Mouse (Mus musculus) forebrain, embryonic 14.5 days (tissue): ENCODE measurements around the gene Myl6b. TPM values are rescaled to one million over a fixed set of nuclear protein-coding genes. Genes with fewer than 3 reads are reported as not detected.

Experiments used
- ATAC-seq: fragments of 200-750 bp; cut with Nextera tagmentation; 2 replicates; pipeline ENCODE4 v1.8.0; 2017; ENCODE audit warnings: mild to moderate bottlenecking, moderate library complexity
- DNase-seq: peaks from one replicate; pipeline ENCODE4 v3.0.0-alpha.2; 2015; ENCODE audit warnings: low spot score
- H3K27ac ChIP-seq: fragments of 300-500 bp; sonication (generic); 2 replicates; pipeline ENCODE4 v1.5.1; 2014; ENCODE audit warnings: low read depth, mild to moderate bottlenecking, control low read depth, low read length, moderate library complexity
- H3K27me3 ChIP-seq: fragments of 300-500 bp; sonication (generic); replicated peaks from 2 replicates; pipeline ENCODE4 v1.6.1; 2014; ENCODE audit warnings: low read length, control low read depth, mixed read lengths; ENCODE audit not compliant: control insufficient read depth, insufficient read depth
- H3K36me3 ChIP-seq: fragments of 300-500 bp; sonication (generic); 2 replicates; pipeline ENCODE4 v1.6.1; 2014; ENCODE audit warnings: low read length, control low read depth; ENCODE audit not compliant: control insufficient read depth, insufficient read depth
- H3K4me1 ChIP-seq: fragments of 300-500 bp; sonication (generic); 2 replicates; pipeline ENCODE4 v1.6.1; 2014; ENCODE audit warnings: antibody characterized with exemption, low read length, control low read depth; ENCODE audit not compliant: control insufficient read depth, insufficient read depth
- H3K4me2 ChIP-seq: fragments of 300-500 bp; sonication (generic); 2 replicates; pipeline ENCODE4 v1.6.1; 2014; ENCODE audit warnings: mild to moderate bottlenecking, control low read depth, low read length
- H3K4me3 ChIP-seq: fragments of 300-500 bp; sonication (generic); 2 replicates; pipeline ENCODE4 v1.5.1; 2014; ENCODE audit warnings: low read depth, low read length, control low read depth
- H3K9ac ChIP-seq: fragments of 300-500 bp; sonication (generic); 2 replicates; pipeline ENCODE4 v1.6.1; 2014; ENCODE audit warnings: mild to moderate bottlenecking, low read length, control low read depth, moderate library complexity
- H3K9me3 ChIP-seq: fragments of 300-500 bp; sonication (generic); replicated peaks from 2 replicates; pipeline ENCODE4 v1.6.1; 2016; ENCODE audit warnings: low read length, control low read depth, mixed read lengths; ENCODE audit not compliant: control insufficient read depth
- WGBS: fragments of 180-500 bp; shearing (Covaris S2); extraction: QIAGEN DNeasy Blood & Tissue Kit; methylation state at CpG from one replicate; pipeline ENCODE4 v1.1.7; 2014; 5-methylcytosine and 5-hydroxymethylcytosine counted together
- polyA plus RNA-seq: library from polyadenylated mRNA; unstranded; fragments of >200 nt; fragmentation: Nextera tagmentation; extraction: Ambion mirVana; gene quantifications from 2 replicates; pipeline ENCODE4 v1.2.1, GENCODE M21; 2014

Gene Myl6b
- polyA plus RNA-seq, 1 experiment from 2014 or later: 4.6 TPM

GRCm38 (mm10) chr10:128487861-128488712 is 10.4 kb downstream of the Myl6b start:
- Histone ChIP-seq H3K36me3 (peaks cover 86% of the 10 kb centered on the region), H3K9ac (no peak overlapping the region), H3K4me3 (no peak overlapping the region), H3K27ac (no peak overlapping the region), H3K4me2 (no peak overlapping the region), H3K27me3 (no peaks in the 10 kb centered on the region), H3K9me3 (no peaks in the 10 kb centered on the region), H3K4me1 (peaks cover 4% of the 10 kb centered on the region; the same call in 1 of the 2 replicates)
- 91% methylated on average over 22 of the region's 22 CpGs for WGBS
- ATAC-seq (no peak), DNase-seq (no peak)

DNA sequence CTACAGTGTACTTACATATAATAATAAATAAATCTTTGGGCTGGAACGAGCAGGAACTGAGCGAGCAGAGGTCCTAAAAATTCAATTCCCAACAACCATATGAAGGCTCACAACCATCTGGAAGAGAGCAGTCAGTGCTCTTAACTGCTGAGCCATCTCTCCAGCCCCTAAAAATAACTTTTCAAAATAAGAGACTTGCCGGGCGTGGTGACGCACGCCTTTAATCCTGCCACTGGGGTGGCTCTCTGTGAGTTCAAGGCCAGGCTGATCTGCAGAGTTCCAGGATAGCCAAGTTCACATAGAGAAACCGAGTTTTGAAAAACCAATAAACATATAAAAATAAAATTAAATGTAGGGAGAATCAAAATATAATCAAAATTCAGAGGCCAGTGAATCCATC is 12.1 kb downstream of the Myl6b start:
- no peak for DNase-seq
- ATAC-seq: no peak
- Histone ChIP-seq H3K4me3 (no peak overlapping the region), H3K27me3 (no peaks in the 10 kb centered on the region), H3K36me3 (peaks cover 96% of the 10 kb centered on the region), H3K4me2 (no peak overlapping the region), H3K27ac (no peak overlapping the region), H3K9ac (no peak overlapping the region), H3K4me1 (no peaks in the 10 kb centered on the region), H3K9me3 (no peaks in the 10 kb centered on the region)
- WGBS: 88% methylated on average over 7 of the region's 7 CpGs

- Histone ChIP-seq H3K27ac (no peak overlapping the region), H3K36me3 (peaks cover 96% of the 10 kb centered on the region), H3K27me3 (no peaks in the 10 kb centered on the region), H3K9ac (no peak overlapping the region), H3K9me3 (no peaks in the 10 kb centered on the region), H3K4me2 (no peak overlapping the region), H3K4me3 (no peak overlapping the region), H3K4me1 (no peaks in the 10 kb centered on the region)
- WGBS: 84% methylated on average over 12 of the region's 12 CpGs
- no peak for DNase-seq
- no peak for ATAC-seq
Measured at GRCm38 (mm10) chr10:128474366-128474765, 24.1 kb downstream of the Myl6b start.

DNA sequence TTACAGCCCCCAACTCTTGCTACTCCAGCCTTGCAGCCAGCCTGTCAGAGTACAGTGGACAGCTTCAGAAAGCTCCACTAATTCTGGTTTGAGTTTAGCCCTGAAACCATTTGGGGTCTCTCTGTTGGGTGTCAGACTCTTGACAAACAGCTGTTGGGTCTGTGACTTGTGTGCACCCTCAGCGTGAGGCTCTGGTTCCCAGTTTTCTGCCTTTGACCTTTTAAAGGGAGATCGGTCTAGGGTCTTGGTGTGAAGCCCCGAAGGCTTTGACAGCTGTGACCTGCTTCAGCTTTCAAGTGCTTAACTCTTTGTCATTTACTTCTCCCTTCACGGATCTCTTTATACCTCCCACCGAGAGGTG is 38.2 kb downstream of the Myl6b start:
- H3K4me3 ChIP-seq: peak overlapping the region; percentile 91
- 0% methylated on average over 5 of the region's 5 CpGs for WGBS
- H3K27ac ChIP-seq: peak overlapping the region; percentile 98; the same call in 1 of the 2 replicates
- H3K27me3 ChIP-seq: no peaks in the 10 kb centered on the region
- peaks cover 10% of the 10 kb centered on the region for H3K4me1 ChIP-seq
- ATAC-seq (no peak), DNase-seq (peak; percentile 20)
- no peaks in the 10 kb centered on the region for H3K9me3 ChIP-seq
- peaks cover 43% of the 10 kb centered on the region for H3K36me3 ChIP-seq
- peak overlapping the region; percentile 81 for H3K4me2 ChIP-seq
- peak overlapping the region; percentile 98 for H3K9ac ChIP-seq

DNA sequence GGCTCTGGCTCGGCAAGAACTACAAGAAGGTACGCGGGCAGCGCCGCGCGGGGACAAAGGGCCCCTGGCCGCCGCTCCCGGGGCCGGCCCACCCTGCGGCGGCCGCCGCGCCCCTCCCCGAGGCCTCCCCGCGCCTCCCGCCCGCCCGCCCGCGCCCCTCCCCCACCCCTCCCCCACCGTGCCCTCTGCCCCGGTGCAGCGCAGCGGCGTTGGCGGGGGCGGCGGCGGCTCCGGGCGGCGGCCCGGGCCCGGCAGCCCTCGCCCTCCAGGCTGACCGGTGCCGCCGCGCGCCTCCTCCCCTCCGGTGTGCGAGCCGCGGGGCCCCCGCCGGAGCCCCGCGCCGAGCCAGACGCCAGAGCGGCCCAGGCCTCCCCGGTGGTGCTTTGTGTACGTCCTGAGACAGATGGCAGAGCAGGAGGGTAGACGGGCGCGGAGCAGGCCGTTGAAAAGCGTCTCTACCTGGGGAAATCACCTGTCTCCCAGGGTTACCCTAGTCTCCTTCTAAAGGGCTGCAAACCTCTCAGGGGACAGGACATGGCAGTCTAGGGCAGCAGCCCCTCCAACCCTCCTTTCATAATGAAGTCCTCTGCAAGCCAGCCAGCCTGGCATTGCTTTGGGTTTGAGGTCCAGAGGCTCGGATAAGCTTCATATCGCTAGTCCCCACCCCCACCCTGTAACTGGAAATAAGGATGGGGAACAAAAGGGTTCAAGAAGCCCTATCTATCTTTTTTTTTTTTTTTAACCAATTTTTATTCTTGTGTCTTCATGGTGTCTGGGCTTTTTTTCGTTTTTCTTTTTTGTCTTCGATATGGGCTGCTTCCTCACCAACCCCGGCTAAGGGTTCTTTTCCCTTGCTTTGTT is 38.8 kb downstream of the Myl6b start:
- Histone ChIP-seq H3K4me2 (peak overlapping the region; percentile 81), H3K9me3 (no peaks in the 10 kb centered on the region), H3K4me3 (peak overlapping the region; percentile 91), H3K4me1 (peaks cover 10% of the 10 kb centered on the region), H3K9ac (peak overlapping the region; percentile 98), H3K36me3 (peaks cover 37% of the 10 kb centered on the region), H3K27me3 (no peaks in the 10 kb centered on the region), H3K27ac (peak overlapping the region; percentile 98)
- peak; percentile 68 for ATAC-seq
- peak; percentile 59 for DNase-seq
- WGBS: under 1% methylated on average over 28 of the region's 67 CpGs

DNA sequence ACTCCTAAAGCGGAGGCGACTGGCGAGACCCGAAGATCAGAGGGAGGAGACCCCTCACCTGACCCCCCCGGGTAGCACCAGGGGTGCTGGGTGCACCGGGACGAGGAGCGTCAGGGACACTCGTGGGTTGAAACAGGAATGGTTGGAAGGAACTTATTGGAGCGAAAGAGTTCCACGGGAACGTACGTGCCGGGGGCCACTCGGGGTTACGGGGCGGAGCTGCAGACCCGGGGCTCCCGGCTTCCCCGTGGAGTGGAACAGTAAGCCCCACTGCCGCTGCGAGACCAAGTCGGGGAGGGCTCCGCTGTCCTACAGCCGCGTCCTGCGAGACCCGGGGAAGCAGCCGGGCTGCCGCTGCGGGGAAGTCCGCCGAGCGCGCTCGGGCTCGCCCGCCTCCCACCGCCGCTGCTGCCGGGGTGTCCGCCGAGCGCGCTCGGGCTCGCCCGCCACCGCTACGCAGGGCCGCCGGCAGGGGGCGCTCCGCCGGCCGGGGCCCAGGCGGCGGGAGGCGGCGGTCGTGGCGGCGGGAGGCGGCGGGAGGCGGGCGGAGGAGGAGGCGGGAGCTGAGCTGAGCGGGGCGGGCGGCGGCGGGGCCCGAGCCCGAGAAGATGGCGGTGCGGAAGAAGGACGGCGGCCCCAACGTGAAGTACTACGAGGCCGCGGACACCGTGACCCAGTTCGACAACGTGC is 39.6 kb downstream of the Myl6b start, which contains the start of gene Smarcc2:
TSS of gene Smarcc2 (plus strand) at position 530 of the 690 bp plus-strand sequence.
- peak within 1 kb of the TSS; percentile 81 for H3K4me2 ChIP-seq
- H3K27ac ChIP-seq: peak within 1 kb of the TSS; percentile 98
- peaks cover 10% of the 10 kb centered on the region for H3K4me1 ChIP-seq
- H3K9ac ChIP-seq: peak within 1 kb of the TSS; percentile 98
- peaks cover 29% of the 10 kb centered on the region for H3K36me3 ChIP-seq
- ATAC-seq (peak; percentile 77), DNase-seq (peak; percentile 81)
- no peaks in the 10 kb centered on the region for H3K27me3 ChIP-seq
- WGBS: under 1% methylated on average over 56 of the region's 86 CpGs
- no peaks in the 10 kb centered on the region for H3K9me3 ChIP-seq
- H3K4me3 ChIP-seq: peak within 1 kb of the TSS; percentile 91

- WGBS: under 1% methylated on average over 29 of the region's 29 CpGs
- H3K4me3 ChIP-seq: peak overlapping the region; percentile 91
- no peaks in the 10 kb centered on the region for H3K9me3 ChIP-seq
- H3K4me2 ChIP-seq: peak overlapping the region; percentile 54
- no peaks in the 10 kb centered on the region for H3K27me3 ChIP-seq
- ATAC-seq (peak; percentile 67), DNase-seq (peak; percentile 90)
- peaks cover 10% of the 10 kb centered on the region for H3K4me1 ChIP-seq
- H3K27ac ChIP-seq: peak overlapping the region; percentile 98
- peaks cover 24% of the 10 kb centered on the region for H3K36me3 ChIP-seq
- H3K9ac ChIP-seq: peak overlapping the region; percentile 98
Measured at GRCm38 (mm10) chr10:128458348-128458718, 40.2 kb downstream of the Myl6b start.

- Histone ChIP-seq H3K9ac (no peak overlapping the region), H3K4me3 (no peak overlapping the region), H3K9me3 (no peaks in the 10 kb centered on the region), H3K36me3 (peaks cover 17% of the 10 kb centered on the region), H3K4me1 (peaks cover 10% of the 10 kb centered on the region), H3K27me3 (no peaks in the 10 kb centered on the region), H3K4me2 (peak overlapping the region; percentile 54; the same call in 1 of the 2 replicates), H3K27ac (no peak overlapping the region)
- 84% methylated on average over 6 of the region's 6 CpGs for WGBS
- DNase-seq (no peak), ATAC-seq (no peak)
Measured at GRCm38 (mm10) chr10:128457676-128458075, 40.8 kb downstream of the Myl6b start.
